Mouse (Mus musculus) frontal cortex, adult 2 months (tissue): ENCODE measurements at regions not wholly inside any gene's neighbourhood (a gene's known extent, or its start where the extent isn't known, plus 50 kb on each side); places are given as distances from the start of the nearest gene placed in this dataset.
"Not testable (repeated sequence)": the region's sequence is repeated elsewhere in the genome, so short reads cannot be mapped to it uniquely, and the experiment has no call there.

Experiments
- DNase-seq, 2 experiments: peaks; one replicate each; pipeline ENCODE4 v3.0.0; 2022; ENCODE audit warnings: low spot score in 1 of 2; ENCODE audit errors: extremely low spot score in 1 of 2

DNA sequence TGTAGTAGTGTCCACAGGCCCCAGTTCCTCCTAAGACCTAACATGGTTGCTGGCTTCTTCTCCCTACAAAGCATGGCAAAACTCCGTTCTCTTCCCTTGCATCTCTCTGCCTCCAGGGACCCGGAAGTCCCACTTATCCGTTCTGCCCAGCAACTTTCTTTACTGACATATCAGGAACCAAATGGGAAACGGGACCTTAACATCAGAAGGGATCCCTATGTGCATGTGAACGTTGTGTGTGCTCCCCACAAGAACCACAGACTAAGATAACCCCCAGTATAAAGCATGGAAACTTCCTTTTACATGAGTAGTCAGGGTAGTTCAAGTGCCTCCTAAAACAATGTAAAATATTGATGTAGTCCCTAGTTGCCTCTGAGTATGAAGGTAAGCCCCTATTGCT is 61.6 kb downstream of the Zxdb start:
- no peak for DNase-seq

DNA sequence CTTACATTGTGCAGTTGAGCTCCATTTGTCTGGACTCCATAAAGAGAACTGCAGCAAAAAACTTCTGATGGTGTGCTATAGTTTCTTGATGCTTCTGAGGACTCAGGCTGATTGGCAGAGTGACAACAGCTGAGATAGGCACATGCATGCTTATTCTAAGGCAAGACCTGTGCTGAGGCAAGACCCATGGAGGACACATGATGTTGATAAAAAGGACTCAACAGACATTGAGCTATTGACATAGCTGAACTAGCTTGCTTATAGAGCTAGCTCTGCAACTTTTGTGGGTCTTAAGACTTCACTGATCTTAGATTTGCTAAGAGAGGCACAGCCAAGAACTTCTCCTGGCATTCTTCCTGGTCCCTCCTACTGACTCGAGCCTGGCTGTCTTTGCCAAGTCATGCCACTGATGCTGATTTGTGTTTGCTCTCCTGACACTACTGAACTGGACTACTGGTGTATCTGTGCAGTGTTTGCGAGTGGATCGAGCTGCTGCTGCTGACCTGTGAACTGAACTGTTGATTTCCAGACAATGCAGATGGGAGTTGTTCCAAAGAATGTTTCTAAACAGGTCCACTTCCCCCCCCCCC is 64.1 kb downstream of the Zxdb start:
- DNase-seq: peak in 1 of 2 experiments; percentile 3

DNA sequence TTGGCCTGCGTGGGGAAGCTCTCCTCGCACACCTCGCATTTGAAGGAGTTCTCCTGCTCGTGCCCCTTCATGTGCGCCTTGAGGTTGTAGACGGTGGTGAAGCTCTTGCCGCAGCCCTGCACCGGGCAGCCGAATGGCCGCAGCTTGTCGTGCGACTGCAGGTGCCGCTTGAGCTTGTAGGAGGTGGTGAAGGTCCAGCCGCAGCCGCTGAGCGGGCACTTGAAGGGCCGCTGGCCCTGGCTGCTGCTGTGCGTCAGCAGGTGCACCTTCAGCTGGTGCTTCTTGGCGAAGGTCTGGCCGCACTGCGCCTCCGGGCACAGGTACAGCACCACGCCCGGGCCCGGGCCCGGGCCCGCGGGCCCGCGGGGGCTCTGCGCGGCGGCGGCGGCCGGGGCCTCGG is 72.5 kb downstream of the Zxdb start:
- not testable (repeated sequence) for DNase-seq

DNA sequence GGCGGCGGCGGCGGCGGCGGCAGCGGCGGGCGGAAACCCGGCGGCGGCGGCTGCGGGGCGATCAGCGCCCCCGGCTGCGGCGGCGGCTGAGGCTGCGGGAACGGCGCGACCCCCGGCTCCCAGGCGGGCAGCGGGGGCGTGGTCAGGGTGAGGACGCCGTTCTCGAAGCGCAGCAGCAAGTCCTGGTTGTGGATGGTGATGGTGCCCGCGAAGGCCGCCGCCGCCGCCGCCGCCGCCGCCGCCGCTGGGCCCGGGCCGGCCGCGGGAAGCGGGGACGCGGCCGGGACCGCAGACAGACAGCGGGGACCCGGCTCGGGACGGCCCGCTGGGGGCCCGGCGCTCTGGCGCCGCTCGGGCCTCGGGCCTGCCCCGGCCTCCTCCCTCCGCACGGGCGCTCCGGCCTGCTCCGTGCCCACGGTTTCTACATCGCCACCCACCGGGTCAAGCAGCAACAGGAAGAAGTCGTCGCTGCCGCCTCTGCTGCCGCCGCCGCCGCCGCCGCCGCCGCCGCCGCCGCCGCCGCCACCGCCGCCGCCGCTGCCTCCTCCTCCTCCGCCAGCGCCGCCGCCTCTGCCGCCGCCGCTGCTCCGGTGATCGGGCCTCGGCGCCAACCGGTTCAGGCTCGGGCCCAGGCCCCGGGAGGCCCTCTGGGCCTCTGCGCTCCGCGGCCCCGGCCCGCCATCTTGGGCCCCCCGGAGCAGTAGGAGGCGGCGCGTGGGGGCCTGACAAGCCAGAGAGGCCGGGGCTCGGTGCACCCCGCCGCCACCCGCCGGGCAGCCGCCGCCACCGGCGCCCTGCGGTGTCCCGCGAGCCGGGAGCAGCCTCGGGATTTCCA is 73.2 kb downstream of the Zxdb start:
- DNase-seq: not testable (repeated sequence)

DNA sequence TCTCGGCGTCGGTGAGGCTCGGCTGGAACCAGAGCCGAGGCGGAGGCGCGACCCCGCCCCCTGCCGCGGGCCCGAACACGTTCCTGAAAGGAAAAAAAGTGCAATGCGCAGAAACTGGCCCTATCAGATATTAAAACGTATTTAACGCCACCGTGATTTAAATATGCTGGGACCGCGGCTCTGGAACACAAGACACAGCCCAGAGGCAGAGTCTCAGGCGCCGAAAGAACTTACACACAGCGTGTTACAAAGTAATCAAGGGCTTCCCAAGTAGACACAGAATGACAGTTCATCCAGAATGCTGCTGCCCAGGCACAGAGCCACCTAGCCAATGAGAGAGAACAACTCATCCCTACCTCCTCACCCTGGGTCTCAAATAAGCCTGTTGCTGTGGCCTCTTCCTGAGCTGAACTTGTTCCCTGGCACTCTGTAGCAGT is 73.8 kb downstream of the Zxdb start:
- not testable (repeated sequence) for DNase-seq

DNA sequence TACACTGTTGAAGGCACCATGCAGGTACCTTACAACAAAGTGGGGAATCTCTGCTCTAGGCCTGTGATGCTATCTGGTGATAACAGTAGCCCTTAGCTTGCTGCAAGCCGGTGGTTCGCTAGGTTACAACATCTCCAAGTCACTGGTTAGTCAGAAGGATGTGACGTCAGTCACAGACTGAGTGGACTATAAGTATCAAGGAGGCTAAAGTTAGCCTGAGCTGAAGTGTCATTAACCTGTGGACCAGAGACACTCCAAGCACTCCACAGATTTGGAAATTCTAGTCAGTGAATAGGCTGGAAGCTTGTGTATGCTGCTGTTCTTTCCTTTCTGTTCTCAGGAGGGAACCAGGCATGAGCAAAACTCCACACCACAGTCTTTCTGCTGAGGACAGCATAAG is 88.4 kb downstream of the Zxdb start:
- DNase-seq: not testable (repeated sequence)

DNA sequence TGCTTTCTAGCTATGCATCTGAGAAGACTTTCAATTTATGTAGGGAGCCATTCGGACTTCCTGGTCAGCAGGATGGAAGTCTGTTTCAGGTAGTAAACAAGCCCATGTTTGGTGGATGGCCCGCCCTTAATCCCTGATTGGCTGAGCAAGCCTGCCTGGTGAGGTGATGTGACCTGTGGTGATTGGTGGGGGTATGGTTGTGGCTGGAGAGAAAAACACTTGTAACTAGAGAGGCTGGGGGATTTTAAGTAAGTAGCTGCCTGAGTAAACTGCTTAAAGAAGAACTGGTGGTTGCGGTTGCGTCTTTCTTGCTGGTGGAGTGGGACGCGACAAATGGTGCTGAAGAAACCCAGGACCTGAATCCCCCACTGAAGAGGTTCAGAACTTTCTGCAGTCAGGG is 103.2 kb downstream of the Zxdb start:
- not testable (repeated sequence) for DNase-seq

DNA sequence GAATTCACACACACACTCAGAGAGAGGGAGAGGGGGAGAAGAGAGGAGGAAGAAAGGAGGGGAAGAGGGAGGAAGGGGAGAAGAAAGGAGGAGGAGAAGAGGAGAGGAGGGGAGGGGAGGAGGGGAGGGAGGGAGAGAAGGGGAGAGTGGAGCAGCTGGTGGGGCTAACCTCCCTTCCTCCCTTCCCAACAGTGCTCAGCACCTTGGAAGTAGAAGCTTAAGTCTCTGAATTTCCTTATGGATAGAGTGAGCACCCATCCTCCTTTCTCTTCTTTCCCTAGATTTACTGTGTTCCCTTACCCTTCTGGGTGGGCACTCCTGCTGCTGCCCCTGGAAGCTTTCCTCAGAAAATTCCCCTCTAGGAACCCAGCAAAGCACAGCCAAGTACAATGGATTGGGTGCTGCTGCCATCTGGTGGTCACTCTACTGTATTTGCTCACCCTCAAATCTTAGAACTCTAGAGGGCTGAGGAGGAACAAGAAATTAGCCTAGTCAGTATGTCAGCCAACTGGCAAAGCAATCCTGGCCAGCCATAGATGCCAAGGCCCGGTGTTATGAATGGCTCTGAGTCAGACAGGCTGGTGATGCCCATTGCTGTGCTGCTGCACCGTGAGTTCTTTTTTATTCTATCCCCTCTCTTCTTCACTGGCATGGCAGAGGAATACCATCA is 119.9 kb downstream of the Zxdb start:
- peak in 1 of 2 experiments; percentile 2 for DNase-seq

DNA sequence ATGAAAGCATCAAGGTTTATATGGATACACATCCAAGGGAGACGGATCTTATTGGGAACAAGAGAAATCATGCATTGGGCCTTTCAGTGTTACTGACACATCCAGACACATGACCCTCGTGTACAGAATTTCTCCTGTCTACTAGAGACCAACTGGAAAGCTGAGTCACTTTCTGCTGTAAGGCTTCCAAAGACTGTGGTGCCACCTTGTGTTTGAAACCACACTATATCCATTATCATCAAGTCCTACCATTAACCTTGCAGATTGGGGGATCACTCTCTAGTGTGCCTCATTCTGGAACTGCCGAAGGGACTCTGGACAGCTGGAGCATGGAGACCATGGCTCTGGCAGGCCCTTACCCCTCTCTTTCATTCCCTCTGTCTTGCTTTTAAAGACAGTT is 125.2 kb downstream of the Zxdb start:
- not testable (repeated sequence) for DNase-seq

DNA sequence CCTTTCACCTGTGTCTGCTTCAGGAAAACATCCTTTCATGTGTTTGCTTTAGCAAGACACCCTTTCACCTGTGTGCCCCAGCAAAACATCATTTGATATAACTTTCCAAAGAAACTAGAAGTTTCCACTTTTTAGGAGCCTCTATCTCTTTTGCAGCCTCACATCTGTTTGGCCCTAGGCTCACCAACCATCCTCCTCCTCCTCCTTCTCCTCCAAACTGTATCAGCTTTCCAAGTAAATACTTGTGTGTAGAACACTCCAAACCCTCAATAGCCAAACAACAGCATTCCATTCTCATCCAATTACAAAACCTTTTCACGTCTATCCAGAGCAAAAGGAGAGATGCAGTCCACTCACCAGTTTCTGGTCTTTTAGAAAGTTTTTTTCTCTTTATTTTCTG is 133.1 kb downstream of the Zxdb start:
- DNase-seq: no peak

DNA sequence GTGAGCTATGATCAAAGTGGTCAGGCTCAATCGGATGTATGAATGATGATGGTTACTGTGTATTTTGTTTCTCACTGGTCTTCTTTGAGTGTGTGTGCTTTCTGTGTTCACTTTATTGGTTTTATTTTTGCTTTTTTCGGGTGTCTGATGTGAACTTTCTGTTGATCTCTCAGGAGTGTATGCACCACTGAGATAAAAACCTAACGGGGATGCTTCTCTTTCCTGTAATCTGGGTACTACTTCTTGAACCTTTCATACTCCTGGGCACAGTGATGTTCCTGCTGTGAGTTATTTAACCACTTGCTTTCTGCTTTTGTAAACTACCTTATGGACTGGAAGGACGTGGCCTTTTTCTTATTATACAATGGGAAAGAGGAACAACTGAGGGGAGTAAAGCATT is 133.6 kb downstream of the Zxdb start:
- DNase-seq: no peak

DNA sequence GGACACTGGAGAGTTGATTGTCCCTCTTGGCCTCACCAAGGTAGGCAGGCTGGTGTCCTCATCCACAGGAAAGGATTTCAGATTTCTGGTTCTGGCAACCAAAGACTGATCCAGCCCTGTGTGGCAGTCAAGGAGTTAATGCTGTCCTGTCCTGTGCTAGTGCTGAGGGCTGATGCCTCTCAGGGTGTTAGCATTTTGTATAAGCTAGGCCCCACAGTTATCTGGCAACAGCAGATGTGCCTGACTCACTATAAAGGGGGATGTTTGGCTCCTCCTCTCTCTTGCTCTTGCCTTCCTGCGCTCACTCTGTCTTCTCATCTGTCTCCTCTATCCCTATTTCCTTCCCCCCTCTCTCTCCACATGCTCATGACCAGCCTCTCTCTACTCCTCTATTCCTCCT is 138.8 kb downstream of the Zxdb start:
- DNase-seq: no peak

DNA sequence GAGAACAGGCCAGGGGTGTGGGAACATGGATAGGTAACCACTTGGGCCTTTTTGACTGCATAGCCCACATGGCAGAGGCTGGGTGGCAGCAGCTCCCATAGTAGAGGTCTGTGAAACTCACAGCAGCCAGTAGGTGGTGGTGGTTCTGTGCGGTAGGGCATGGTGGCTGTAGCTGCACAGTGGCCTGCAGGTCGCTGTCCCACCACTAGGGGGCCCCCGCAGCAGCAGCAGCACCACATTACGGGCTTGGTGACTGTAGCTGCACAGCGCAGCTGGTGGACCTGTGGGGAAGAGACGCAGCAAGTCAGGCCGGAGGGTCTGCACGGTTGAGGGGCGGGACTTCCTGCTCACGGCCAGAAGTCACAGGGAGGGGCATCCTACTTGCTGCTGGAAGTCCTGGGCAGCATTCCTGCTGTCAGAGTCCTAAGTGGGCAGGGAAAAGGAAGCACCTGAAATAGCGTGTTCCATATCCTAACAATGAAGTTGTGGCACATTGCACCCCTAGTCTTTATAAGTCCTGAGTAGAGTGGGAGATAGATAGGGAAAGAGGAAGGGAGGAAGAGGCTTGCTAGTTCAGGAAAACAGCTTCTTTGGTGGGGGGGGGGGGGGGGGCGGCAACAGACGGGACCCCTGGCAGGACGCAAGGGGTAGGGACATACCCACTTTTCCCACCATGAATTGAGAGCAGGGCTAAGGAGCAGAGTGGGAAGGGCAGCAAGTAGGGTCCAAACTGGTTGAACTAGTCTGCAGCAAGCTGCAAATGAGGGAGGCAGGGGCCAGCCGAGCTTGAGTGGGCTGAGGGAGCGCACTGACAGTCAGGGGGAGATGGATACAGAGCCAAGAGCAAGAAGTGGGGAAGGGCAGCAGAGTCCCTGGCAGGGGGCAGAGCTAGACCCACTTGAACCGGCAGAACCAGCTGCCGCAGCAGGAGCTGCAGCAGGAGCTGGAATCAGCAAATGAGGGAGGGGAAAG is 141.4 kb downstream of the Zxdb start:
- DNase-seq: peak; percentile 71 to 91

DNA sequence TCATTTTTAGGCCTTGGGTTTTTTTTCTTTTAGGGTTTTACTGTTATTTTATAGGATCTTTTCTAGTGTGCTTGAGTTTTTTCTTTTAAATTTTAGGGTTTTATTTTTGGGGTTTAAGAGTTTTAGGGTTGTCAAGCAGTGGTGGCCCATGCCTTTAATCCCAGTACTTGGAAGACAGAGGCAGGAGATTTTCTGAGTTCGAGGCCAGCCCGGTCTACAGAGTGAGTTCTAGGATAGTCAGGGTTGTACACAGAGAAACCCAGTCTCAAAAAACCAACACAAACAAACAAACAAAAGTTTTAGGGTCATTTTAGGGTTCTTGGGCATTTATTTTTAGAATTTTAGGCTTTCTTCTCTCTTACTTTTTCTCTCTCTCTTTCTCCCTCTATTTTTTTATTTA is 142.9 kb downstream of the Spin4 start:
- peak in 1 of 2 experiments; percentile 4 for DNase-seq
